Mouse (Mus musculus): ENCODE measurements around the gene H2afb2. TPM values are rescaled to one million over a fixed set of nuclear protein-coding genes. Genes with fewer than 3 reads are reported as not detected.

H2afb2 gene
- not detected in 2 replicates for polyA plus RNA-seq (2012; rRNA removed; ENCODE audit: low replicate concordance)

DNA sequence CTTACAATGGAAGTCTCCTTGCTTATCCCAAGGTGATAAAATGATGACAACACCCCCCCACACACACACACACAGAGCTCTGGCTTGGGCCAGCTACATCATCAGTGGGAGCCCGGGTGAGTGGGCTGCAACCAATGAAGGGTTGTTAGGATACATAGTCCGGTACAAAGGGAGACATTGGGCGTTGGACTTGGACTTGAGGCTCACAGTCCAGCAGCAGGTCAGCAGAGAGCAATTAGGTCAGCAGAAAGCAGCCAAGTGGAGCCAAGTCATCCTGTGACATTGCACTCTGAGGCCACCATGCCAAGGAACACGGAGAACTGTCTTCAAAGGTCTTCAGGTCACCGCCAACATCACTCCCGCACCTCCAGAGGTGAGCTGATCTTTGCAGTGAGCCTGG is at the start of gene H2afb2:
Gene H2afb2, plus strand, starts transcription at position 301 of the 400 bp plus-strand sequence.

Other genes starting within 250 kb of the H2afb2 start
- gene Cpxcr1, start 232.2 kb upstream of the H2afb2 start, polyA plus RNA-seq (2012; rRNA removed; ENCODE audit: low replicate concordance): not detected in 2 replicates